Mouse (Mus musculus): ENCODE data around the gene Lipe.
A peak's percentile ranks its signal among the peaks of the same experiment; 100 is the strongest.

Gene Lipe

GRCm38 (mm10) chr7:25363151-25363550, 35.4 kb downstream of the Lipe start:
- DNase-seq (ENCODE audit: low read depth, low spot score): no peak

- no peak for DNase-seq (ENCODE audit: low read depth, low spot score)
Measured at GRCm38 (mm10) chr7:25358721-25359206, 39.7 kb downstream of the Lipe start.

- DNase-seq (ENCODE audit: low read depth, low spot score): no peak
Measured at GRCm38 (mm10) chr7:25348861-25349260, 49.6 kb downstream of the Lipe start.

- no peak for DNase-seq (ENCODE audit: low read depth, low spot score)
Measured at GRCm38 (mm10) chr7:25341000-25341784, 57.3 kb downstream of the Lipe start.

GRCm38 (mm10) chr7:25339329-25339728, 59.2 kb downstream of the Lipe start:
- no peak for DNase-seq (ENCODE audit: low read depth, low spot score)

- DNase-seq (ENCODE audit: low read depth, low spot score): no peak
Measured at GRCm38 (mm10) chr7:25334472-25334871, 64.0 kb downstream of the Lipe start.

- peak; percentile 57 for DNase-seq (ENCODE audit: low read depth, low spot score)
Measured at GRCm38 (mm10) chr7:25333596-25334307, 64.8 kb downstream of the Lipe start.
